Mouse (Mus musculus): ENCODE results near the gene Mettl8. TPM values are rescaled to one million over a fixed set of nuclear protein-coding genes. Genes with fewer than 3 reads are reported as not detected.
A peak's percentile ranks its signal among the peaks of the same experiment; 100 is the strongest.

The Mettl8 gene
- total RNA-seq (2021): 1 to 10 TPM; 4.2 to 5.3 TPM

DNA sequence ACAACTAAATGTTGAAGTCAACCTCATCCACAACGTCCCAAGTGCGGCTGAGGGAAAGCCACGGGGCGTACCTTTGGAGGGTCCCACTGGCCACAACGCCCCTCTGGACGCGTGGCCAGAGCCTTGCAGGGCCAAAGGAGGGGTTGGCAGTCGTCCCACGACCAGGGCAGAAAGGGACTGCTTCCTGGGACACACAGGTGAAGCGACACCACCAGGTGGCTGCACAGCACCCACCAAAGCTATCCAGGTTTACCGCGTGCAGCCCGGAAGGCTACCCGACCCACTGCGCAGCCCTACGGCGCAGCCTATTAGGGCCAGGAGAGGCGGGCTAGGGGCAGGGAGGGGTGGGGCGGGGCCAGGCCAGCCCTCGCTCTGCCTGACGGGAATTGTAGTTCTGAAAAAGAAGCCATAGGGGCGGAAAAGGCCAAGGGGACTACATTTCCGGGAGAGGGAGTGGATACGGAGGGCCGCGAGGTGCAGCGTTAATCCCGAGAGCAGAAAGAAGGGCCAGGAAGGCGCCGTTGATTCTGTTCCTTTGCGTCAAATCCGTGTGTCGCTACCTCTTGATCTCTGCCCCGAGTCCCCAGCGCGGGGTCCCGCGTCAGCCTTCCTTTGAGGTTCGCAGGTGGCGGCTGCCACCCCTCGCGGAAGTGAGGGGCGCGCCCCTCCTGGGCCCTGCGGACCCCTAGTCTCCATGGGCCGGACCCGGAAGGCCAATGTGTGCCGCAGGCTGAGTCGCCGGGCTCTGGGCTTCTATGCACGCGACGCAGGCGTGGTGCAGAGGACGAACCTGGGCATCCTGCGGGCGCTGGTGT lies at the start of gene Mettl8, which contains the start of gene Dcaf17:
TSS of gene Mettl8 (minus strand) at position 284 of the 815 bp plus-strand sequence.
TSS of gene Dcaf17 (plus strand) at position 29 of the 815 bp plus-strand sequence.
- intact Hi-C loops (cut with DNase I): loop anchor here (10.0 kb wide), 1 partner anchor 159 kb away; the partner anchor contains the start of gene Dync1i2

DNA sequence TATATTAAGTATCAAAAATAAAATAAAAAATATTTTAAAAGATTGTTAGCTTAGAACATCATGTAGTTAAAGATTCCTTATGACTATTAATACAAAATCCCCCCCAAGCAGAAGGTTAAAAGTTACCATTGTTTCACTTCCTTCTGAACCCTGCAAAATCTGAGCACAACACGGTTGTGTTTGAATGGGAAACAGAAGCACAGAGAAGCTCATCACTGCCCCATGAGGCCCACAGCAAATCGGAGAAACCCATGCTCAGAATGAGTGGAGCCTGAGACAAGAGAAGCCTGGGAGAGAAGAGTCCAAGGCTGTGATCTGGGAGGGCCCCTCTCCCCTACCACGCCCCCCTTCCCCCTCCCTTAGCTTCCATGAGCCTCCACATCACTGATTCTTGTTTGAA lies 49.3 kb upstream of the Mettl8 start:
- DNase-seq (ENCODE audit: low spot score): no peak
- intact Hi-C loops (cut with DNase I): no loop called here

More for the DNA sequence above, at the start of gene Mettl8, which contains the start of gene Dcaf17:
- DNase-seq (ENCODE audit: low spot score): peak; percentile 76

DNA sequence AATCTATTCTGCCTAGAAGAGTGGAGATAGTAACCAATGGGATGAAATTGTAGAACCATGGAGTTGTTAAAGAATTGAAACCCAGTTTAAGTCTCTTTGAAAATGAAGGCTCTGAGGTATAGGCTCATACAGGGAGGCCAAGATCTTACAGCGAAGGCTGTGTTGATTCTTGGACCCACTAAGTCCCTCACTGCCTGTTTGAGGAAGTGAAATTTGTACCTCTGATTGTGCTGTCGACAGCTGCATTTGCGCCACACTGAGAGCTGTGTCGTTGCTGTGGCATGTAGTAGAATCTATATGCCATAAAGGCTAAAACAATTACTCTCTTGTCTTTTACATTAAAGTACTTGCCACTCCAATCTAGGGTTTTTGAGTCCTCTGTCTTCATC lies 47.9 kb upstream of the Mettl8 start:
- intact Hi-C loops (cut with DNase I): no loop called here

DNA sequence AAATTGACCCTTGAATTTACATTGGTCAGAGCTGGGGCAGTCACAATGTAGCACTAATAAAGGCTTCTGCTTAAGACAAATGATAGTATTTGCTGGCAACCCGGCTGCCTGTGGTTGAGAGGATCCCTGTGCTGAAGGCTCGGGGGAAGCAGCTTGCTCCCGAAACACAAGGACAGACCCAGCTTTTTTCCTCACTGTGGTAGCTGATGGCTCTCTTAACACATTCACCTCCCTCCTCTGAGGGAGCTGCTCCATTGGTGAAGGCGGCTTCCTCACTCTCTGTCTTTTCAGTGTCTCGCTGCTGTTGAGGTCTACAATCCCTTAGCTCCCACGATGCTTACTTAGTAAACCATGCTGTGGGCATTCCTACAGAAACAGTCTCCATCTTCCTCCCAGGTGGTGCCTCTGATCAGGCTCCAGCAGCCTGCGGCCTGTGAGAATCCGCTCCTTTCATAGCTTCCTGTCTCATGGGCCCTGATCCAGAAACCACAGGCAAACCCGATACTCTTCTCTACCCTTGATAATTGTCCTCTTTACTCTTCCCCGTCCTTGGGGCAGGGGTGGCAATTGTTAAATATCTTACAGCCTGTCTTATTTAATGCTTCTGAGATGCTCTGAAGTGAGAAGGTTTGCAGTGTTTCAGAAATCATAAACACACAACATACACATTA lies 47.4 kb upstream of the Mettl8 start:
- DNase-seq (ENCODE audit: low spot score): no peak
- intact Hi-C loops (cut with DNase I): no loop called here

More for the DNA sequence above, 47.9 kb upstream of the Mettl8 start:
- DNase-seq (ENCODE audit: low spot score): no peak

DNA sequence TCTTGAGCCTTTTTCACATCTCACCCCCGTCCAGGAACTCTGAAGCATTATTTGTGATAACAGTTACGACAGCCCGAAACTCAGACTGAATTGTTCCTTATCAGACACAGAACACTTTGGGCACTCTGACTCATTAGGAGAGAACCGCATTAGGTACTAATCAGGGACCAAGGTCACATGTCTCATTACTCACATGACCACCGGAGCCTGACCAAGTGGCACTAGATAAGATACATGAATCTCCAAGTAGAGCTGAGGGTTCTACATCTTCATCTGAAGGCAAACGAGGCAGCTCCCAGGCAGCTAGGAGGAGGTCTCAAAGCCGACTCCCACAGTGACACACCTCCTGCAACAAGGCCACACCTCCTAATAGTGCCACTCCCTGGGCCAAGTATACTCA lies 40.8 kb upstream of the Mettl8 start:
- intact Hi-C loops (cut with DNase I): no loop called here

DNA sequence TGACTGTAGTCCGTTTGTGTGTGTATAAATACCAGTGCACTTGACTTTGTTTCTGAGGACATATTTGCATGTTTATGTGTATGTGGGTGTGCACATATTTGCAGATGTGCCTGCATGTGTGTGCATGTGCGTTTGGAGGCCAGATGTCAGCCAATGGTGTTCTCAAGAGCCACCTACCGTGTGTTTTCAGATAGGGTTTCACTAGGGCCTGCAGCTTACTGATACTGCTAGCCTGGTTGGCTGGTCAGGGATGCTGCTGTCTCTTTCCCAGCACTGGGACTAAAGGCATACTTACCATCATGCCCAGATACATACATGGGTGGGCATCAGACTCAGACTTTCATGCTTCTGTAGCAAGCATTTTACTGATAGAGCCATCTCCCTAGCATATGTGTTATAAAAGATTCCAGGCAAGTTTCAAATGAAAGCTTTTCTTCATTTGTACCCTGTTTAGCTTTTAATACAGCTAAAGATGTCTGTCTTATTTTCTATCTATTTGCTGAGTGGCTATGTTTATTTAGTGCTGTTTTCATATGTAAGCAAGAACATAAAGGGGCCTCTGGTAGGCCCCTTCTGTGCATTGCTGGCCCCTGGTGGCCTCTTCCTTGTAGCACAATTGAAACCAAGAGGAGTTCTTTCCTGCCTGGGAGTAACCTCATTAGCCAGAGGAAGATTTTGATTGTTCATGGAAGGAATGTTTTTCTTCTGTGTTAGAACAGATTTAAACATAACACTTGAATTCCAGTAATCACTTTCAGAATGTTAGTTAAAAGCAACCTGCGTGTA lies 35.5 kb upstream of the Mettl8 start:
- intact Hi-C loops (cut with DNase I): no loop called here
- no peak for DNase-seq (ENCODE audit: low spot score)

More for the DNA sequence above, 40.8 kb upstream of the Mettl8 start:
- DNase-seq (ENCODE audit: low spot score): no peak

DNA sequence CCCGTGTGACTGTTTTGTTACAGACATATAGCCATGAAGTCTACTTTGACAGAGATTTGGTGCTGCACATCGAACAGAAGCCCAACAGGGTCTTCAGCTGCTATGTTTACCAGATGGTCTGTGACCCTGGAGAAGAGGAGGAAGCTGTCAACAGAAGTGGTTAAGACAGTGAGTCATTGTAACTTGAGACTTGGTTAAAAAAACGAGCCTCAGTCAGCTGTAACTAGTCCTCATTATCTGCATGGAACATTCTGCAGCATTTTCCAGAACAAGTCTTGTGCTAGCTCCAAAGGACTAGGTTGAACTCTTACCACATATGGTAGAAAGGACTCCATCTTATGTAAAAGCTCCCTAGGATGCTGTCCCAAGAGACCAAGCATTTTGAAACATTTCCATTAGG lies 34.4 kb upstream of the Mettl8 start:
- intact Hi-C loops (cut with DNase I): no loop called here
- no peak for DNase-seq (ENCODE audit: low spot score)

DNA sequence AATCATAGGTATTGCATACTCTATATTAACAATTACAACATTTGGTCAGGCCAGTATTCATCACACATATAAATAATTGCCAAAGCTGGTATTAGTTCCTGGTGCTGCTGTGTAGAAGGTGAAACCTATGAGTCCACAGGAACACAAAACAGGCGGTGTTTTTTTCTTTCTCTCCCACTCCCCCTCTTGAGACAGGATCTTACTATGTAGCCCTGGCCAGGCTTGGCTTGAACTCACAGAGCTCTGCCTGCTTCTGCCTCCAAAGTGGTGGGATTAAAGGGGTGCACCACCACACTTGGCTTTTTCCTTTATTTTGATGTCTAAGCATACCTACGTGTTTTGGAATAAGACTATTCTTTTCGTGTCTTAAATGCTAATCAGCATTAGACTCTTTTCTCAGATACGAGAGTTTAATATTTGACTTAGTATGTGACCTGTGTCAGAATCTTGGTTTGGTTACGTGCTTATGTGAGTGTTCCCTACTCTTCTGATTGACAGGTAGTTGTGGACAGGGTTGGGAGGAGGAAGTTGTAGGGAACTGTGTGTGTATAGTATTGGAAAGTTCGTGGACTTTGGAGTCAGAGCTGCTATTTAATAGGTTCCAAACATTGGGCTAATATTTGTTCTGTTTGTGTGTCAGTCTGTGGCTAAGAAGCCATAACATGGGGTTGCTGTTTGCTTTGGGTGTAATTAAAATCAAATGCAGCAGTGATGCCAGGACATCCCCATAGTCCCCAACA lies 28.2 kb upstream of the Mettl8 start:
- no peak for DNase-seq (ENCODE audit: low spot score)
- intact Hi-C loops (cut with DNase I): no loop called here

DNA sequence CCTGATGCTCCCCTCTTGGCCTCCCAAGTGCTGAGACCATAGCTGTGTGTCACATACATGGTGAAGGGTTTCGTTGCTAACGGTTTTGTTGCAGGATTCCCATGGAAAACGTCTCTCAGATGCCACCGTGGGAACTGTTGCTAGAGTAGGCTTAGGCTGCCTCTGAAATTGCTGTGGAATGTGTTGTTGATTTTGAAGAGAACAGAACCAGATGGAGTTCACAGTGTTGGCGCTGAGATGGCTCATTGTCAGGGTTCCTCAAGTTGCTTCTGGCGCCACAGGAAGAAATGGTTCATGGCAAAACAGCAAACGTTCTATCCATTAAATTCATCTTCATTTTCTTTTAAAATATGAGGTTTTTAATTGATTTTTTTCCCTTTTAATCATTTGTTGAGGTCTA lies 27.0 kb upstream of the Mettl8 start:
- no peak for DNase-seq (ENCODE audit: low spot score)
- intact Hi-C loops (cut with DNase I): no loop called here

DNA sequence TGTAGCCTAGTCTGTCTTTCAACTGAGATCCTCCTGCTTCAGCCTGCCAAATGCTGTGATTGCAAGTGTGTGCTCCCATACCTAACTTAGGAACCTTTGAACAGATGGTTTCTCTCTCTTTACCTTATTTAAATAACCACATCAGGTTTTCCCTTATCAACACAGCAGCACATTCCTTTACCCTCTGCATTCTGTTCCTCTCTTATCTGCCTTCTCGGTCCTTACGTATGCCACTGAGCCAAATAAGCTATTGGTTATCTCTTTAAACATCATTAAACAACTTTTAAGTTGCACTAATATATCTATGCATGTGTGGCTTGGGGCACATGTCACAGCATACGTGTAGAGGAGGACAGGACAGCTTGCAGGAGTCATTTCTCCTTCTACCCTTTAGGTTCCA lies 18.4 kb upstream of the Mettl8 start:
- intact Hi-C loops (cut with DNase I): no loop called here

DNA sequence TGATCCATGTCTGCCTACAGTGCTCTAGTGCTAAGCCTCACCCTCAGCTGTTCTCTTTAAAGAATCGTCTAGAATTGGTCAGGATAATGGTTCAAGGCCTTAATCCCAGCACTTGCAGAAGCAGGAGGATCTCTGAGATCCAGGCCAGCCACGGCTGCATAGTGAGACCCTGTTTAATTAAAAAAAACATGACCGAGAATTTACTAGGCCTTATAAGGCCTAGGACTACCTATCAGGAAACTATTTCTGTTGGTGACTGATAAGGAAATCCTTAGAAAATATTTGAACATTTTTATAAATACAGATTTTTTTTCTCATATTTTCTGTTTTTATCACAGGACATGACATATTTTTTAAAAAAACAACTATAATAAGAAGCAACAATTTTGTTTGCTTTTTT lies 17.9 kb upstream of the Mettl8 start:
- intact Hi-C loops (cut with DNase I): no loop called here
- no peak for DNase-seq (ENCODE audit: low spot score)

More for the DNA sequence above, 18.4 kb upstream of the Mettl8 start:
- DNase-seq (ENCODE audit: low spot score): no peak

DNA sequence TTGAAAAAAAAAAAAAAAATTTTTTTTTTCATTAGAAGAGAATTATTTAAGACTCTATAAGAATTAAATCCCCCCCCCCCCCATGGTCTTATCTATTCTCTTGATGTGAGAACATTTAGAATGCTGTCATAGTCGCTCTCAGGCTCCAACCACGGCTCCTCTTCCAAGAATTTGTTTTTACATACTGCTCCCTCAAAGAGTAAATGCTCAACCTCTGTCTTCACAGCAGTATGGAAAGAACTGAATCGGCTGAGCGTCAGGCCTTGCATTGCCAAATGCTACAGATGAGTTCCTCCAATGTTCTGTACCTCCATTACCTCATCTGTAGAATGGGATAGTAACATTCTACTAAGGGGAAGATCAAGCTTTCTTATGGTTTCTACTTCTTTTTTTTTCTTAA lies 16.2 kb upstream of the Mettl8 start:
- intact Hi-C loops (cut with DNase I): no loop called here
- DNase-seq (ENCODE audit: low spot score): no peak

DNA sequence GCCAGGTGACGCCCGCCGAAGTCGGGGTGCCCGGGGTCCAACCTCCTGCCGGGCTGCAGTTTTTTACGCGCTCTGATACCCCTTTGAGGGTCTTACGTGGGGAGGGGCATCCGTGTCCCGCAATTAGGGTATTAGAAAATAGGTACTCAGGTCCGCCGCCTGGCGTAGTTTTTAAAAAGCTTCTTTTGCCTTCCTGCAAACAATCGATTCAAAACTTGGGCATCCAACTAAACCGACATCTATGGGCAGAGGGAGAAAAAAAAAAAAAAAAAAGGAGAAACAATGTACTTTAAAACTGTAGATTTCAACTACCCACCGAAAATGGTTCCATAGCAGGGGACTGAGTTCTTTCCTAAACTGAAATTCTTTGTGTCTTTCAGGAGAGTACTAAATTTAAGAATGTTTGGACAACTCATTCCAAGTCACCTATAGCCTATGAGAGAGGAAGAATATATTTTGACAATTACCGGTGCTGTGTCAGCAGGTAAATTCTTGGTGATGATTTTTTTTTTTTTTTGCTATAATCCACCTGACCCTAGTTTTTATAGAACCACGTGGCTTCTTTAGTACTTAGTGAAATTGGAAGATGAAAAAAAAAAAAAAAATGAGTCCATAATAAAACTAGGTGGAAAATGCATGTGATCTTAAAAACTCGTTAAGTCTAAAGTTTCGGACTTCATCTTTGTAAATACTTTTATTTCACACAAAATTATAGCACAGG lies 892 bp upstream of the Mettl8 start:
- DNase-seq (ENCODE audit: low spot score): no peak

DNA sequence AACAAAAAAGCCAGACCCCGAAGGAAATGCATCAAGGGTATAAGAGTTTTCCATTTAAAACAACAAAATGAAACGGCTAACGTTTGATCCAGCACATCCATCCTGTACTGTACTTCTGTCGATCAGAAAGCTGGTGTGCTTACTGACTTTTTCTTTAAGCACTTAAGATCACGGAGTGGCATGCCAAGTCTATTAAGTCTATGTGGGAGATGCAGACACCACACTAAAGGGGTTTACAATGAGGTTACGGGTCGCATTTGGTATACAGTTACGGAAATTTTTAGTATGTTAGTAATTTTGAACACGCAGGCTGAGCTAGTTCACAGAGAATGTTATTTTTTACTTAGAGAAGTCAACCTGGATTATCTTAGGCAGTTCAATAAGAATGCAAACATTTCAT lies 667 bp downstream of the Mettl8 start:
- intact Hi-C loops (cut with DNase I): loop anchor here (10.0 kb wide), 1 partner anchor 160 kb away; the partner anchor contains the start of gene Dync1i2
- DNase-seq (ENCODE audit: low spot score): no peak

More for the DNA sequence above, 892 bp upstream of the Mettl8 start:
- intact Hi-C loops (cut with DNase I): loop anchor here (10.0 kb wide), 1 partner anchor 159 kb away; the partner anchor contains the start of gene Dync1i2

DNA sequence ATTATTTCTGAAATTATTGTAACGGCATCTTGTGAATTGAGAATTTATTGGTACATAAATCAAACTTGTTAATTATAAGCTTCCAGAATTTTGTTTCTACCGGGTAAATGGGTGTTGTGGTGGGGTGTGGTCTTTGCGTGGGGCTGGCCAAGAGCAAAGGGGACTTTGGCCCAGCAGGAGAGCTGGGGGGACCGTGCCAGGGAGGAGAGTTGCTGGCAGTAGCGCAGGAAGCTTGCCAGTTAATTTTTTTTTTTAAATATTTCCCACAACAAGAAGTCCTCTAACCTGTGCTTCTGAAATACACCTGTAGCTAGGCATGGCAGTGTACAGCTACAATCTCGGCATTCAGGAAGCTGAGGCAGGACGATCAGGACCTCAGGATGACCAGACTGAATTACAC lies 4.9 kb downstream of the Mettl8 start:
- intact Hi-C loops (cut with DNase I): loop anchor here (10.0 kb wide), 1 partner anchor 164 kb away; the partner anchor contains the start of gene Dync1i2

DNA sequence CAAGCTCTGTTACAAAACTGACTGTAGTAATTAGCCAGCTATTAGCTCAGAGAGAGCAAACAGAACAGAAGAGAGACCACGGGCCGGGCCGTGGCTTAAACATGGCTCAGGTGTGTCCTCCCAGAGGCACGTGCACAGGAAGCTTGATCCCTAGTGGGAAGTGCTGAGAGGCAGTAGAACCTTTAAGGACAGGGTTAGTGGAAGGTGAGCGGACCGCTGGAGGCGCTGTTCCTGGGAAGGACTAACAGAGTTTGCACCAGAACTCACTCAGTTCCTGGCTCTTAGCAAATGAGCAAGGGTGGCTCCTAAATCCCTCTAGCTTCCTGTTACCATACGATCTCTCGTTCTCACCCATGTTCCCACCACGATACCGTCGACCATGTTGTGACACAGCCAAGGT lies 6.5 kb downstream of the Mettl8 start:
- intact Hi-C loops (cut with DNase I): no loop called here
- no peak for DNase-seq (ENCODE audit: low spot score)

More for the DNA sequence above, 4.9 kb downstream of the Mettl8 start:
- no peak for DNase-seq (ENCODE audit: low spot score)

DNA sequence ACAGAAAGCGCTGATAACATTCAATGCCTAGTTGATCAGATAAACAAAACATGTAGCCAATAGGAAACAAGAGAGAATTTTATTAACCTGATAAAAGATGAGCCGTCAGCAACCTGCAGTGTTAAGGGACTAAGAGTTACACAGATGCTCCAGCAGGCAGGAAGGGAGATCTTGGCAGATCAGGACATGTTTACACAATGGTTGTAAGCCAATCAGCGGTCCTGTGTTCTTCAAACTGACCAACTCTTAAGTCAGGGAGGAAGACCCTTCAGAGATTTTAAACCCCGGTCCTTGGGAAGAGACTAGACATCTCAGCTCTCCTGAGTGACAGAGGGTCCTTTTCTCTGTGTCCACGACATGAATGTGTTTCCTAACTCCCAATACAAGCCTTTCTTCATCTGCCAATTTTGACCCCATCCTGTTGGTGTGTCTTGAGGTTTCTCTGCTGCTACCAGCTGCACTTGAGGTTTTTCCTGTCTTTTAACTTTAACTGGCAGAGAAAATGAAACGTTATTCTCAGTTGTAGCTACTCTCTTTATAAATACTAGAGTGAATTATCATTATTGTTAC lies 8.5 kb downstream of the Mettl8 start:
- intact Hi-C loops (cut with DNase I): no loop called here
- no peak for DNase-seq (ENCODE audit: low spot score)

DNA sequence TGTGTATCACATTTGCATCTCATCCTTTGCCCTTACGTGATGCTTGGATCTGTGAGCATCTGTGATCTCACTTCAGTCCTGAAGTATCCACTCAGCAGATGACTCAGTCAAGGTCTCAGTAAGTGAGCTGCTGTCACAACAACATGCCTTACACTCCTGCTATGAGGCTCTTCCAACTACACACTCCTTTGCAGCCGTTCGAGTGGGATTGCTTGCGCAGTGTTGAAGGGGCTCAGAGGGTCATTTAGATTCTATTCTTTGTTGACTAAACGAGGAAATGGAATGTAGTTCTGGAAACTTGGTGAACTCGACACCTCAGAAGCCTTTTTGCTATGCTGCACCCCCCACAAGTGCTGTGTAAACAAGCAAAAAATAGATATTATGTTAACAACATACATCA lies 9.2 kb downstream of the Mettl8 start:
- intact Hi-C loops (cut with DNase I): no loop called here
- no peak for DNase-seq (ENCODE audit: low spot score)

Data from heart, postnatal 25 days (tissue).